Mouse (Mus musculus) bone marrow macrophage, adult 2 months (primary cell): ENCODE measurements around the gene Supt5. TPM values are rescaled to one million over a fixed set of nuclear protein-coding genes. Genes with fewer than 3 reads are reported as not detected.
"Not testable (repeated sequence)": the region's sequence is repeated elsewhere in the genome, so short reads cannot be mapped to it uniquely, and the experiment has no call there.

Source experiments
- H3K27ac ChIP-seq: 2 replicates; pipeline ENCODE4 v1.5.1; 2012; ENCODE audit warnings: low read depth, low read length; ENCODE audit not compliant: insufficient read depth
- H3K4me1 ChIP-seq: 2 replicates; pipeline ENCODE4 v1.6.1; 2012; ENCODE audit warnings: low read length; ENCODE audit not compliant: control insufficient read depth, insufficient read depth
- H3K4me3 ChIP-seq: 2 replicates; pipeline ENCODE4 v1.5.1; 2012; ENCODE audit warnings: mild to moderate bottlenecking, low read length, moderate library complexity; ENCODE audit not compliant: insufficient read depth
- CTCF ChIP-seq: IDR thresholded peaks from 2 replicates; pipeline ENCODE4 v1.5.1; 2012; ENCODE audit warnings: low read depth, mild to moderate bottlenecking, low read length, moderate library complexity
- POLR2A ChIP-seq: IDR thresholded peaks from 2 replicates; pipeline ENCODE4 v1.6.1; 2012; ENCODE audit warnings: mild to moderate bottlenecking, low read depth, low read length, borderline replicate concordance
- polyA plus RNA-seq: library from polyadenylated mRNA; stranded (reverse); fragments of >200 nt; gene quantifications from 2 replicates; pipeline ENCODE4 v1.2.4, GENCODE M21; 2012; ENCODE audit not compliant: missing spikeins, insufficient read depth, insufficient read length

Supt5 gene
- polyA plus RNA-seq: 72.0 and 77.4 TPM in 2 replicates

DNA sequence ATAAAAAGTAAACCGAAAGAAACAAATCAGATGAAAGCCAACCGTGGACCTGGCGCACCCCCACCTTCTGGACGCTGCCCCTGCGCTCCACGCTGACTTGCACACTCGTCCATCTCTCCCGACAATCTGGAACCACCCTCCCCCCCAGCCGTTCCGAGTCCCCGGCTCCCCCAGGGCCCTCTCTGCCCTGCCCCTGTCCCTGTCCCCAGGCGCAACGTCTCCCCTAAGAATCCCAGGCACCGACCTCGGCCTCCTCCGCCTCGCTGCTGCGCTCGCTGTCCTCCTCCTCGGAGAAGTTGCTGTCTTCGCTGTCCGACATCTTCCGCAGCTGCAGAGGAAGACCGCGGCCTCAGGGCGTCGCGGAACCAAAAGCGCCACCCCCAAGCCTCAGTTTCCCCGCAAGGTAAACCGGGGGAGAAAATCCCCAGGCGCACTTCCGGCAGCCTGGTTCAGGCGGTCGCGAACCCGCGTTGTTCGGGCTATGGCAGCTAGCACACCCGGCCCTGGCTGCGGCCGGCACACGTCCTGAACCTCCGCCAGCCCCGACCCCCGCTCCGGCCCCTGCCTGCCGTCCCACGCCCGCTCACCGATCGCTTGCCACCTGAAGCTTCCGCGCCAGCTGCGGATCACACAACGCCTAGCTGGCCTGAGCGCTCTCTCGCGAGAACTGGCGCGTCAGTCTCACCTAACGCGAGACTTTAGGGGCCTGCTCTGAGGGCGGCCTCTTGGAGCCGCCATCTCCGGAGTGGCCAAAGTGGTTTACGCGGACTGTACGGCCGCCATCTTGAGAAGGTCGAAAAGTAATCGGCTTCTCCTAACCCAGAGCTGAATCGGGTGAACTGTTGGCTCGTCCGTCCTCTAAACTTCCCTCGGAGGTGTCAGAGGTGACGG lies at the start of gene Supt5:
Supt5 (minus strand) TSS at position 639 of the 891 bp plus-strand sequence.
- Histone ChIP-seq H3K27ac (peak within 1 kb of the TSS; percentile 96), H3K4me1 (peaks cover 11% of the 10 kb centered on the region), H3K4me3 (peak within 1 kb of the TSS; percentile 95)
- TF ChIP-seq POLR2A (no peak), CTCF (no peak)

- H3K4me3 ChIP-seq, H3K27ac ChIP-seq: not testable (repeated sequence)
- peaks cover 41% of the 10 kb centered on the region for H3K4me1 ChIP-seq
Observed at GRCm38 (mm10) chr7:28387384-28387783, 48.8 kb upstream of the Supt5 start.

- peaks cover 43% of the 10 kb centered on the region for H3K4me1 ChIP-seq
- H3K4me3 ChIP-seq, H3K27ac ChIP-seq: not testable (repeated sequence)
Observed at GRCm38 (mm10) chr7:28386877-28387276, 48.3 kb upstream of the Supt5 start.

DNA sequence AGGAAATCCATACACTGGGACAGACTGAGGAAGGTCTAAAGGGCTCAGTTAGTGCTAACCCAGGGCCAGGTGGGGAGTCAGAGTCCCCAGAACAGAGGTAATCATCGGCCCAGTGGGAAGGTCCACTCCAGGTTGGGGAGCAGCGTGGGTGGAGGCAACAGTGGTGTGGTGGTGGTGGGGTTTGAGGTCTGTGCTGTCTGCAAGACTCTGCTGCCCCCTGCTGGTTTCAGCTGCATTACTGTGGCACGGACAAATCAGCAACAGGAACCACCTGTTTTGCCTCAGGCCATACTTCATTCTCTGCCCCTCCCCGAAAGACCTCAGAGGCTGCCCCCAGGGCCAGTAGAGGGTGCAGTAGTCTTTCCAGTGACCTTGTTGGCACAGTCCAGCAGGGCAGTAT lies 47.9 kb upstream of the Supt5 start:
- peaks cover 45% of the 10 kb centered on the region for H3K4me1 ChIP-seq
- TF ChIP-seq CTCF (peak; percentile 74), POLR2A (no peak)
- peak overlapping the region; percentile 46 for H3K4me3 ChIP-seq
- peak overlapping the region; percentile 100 for H3K27ac ChIP-seq

GRCm38 (mm10) chr7:28386007-28386406 lies 47.5 kb upstream of the Supt5 start:
- Histone ChIP-seq H3K27ac (peak overlapping the region; percentile 100), H3K4me3 (peak overlapping the region; percentile 46), H3K4me1 (peaks cover 42% of the 10 kb centered on the region)
- TF ChIP-seq CTCF (no peak), POLR2A (no peak)

- Histone ChIP-seq H3K4me3 (no peak overlapping the region), H3K4me1 (peaks cover 42% of the 10 kb centered on the region), H3K27ac (peak overlapping the region; percentile 99)
- TF ChIP-seq POLR2A (no peak), CTCF (no peak)
Observed at GRCm38 (mm10) chr7:28385196-28385595, 46.6 kb upstream of the Supt5 start.

DNA sequence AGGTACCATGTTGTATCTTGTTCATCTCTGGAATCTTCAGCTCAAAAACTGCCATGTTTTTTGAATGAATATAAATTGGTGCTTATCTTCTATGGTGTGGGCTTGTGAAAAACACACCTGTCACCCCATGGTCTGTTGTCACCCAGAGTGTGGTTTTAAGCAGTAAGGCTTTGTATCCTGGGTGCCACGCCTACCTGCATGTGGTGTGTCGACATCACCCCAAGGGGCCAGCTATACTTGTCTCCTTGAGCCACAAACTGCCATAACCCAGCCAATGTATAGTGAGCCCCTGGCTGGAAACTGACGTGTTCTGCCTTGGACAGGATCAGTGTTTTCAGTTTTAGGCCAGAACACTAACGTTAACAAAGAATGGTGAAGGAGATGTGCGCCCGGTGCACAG lies 45.6 kb upstream of the Supt5 start:
- H3K27ac ChIP-seq: peak overlapping the region; percentile 99
- TF ChIP-seq CTCF: no peak
- no peak for TF ChIP-seq POLR2A
- H3K4me1 ChIP-seq: peaks cover 41% of the 10 kb centered on the region
- no peak overlapping the region for H3K4me3 ChIP-seq

- Histone ChIP-seq H3K4me1 (peaks cover 41% of the 10 kb centered on the region), H3K4me3 (peak overlapping the region; percentile 18), H3K27ac (peak overlapping the region; percentile 99)
- TF ChIP-seq CTCF (no peak), POLR2A (no peak)
Observed at GRCm38 (mm10) chr7:28383606-28384005, 45.1 kb upstream of the Supt5 start.

- peaks cover 41% of the 10 kb centered on the region for H3K4me1 ChIP-seq
Observed at GRCm38 (mm10) chr7:28382981-28383396, 44.4 kb upstream of the Supt5 start.

DNA sequence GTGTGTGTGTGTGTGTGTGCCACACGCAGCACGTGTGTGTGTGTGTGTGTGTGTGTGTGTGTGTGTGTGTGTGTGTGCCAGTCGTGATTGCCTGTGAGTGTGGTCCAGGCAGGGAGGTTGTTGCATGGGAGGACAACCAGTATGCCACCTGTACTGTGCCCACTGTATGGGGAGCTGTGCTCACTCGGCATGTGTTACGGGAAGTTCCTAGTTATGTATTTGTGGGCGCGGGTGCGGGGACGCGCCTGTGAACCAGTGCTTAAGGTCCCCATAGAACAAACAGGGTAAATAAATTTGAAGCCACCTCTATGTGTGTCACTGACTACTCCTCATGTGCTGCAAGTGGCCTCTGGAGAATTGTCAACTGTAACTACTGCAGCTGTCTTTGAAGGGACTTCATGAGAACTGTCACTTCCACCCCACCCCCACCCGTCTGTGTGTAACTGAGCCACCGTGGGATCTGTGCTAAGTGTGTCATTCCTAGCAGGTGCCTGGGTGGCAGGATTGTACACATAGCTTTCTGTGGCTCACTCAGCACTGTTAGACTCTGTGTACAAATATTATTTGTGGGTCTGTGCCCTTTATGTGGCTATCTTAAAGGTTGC lies 43.9 kb upstream of the Supt5 start:
- TF ChIP-seq POLR2A (no peak), CTCF (no peak)
- peak overlapping the region; percentile 59 for H3K4me3 ChIP-seq
- H3K27ac ChIP-seq: peak overlapping the region; percentile 99
- peaks cover 41% of the 10 kb centered on the region for H3K4me1 ChIP-seq

More at GRCm38 (mm10) chr7:28382981-28383396, 44.4 kb upstream of the Supt5 start:
- TF ChIP-seq POLR2A (no peak), CTCF (no peak)
- peak overlapping the region; percentile 99 for H3K27ac ChIP-seq
- H3K4me3 ChIP-seq: peak overlapping the region; percentile 18
